Mouse (Mus musculus): ENCODE results near the gene Gm7694. TPM values are rescaled to one million over a fixed set of nuclear protein-coding genes. Genes with fewer than 3 reads are reported as not detected.

The Gm7694 gene
- polyA plus RNA-seq (2016; fragmentation: Nextera tagmentation; extraction: Ambion mirVana): 2.5 and 3.5 TPM in 2 replicates

- Histone ChIP-seq H3K4me3 (no peak within 1 kb of the TSS), H3K36me3 (replicated peaks) (no peaks in the 10 kb centered on the region), H3K9me3 (no peaks in the 10 kb centered on the region), H3K27ac (replicated peaks) (no peak within 1 kb of the TSS), H3K4me1 (peaks cover 9% of the 10 kb centered on the region), H3K27me3 (replicated peaks; ENCODE audit: low read depth, poor library complexity, severe bottlenecking) (no peaks in the 10 kb centered on the region)
- no peak for DNase-seq (ENCODE audit: low spot score)
- WGBS: 94% methylated on average over 4 of the region's 4 CpGs
Measured at GRCm38 (mm10) chr1:170306232-170306631, at the start of gene Gm7694. Gm7694 (minus strand) TSS chr1:170306332.

DNA sequence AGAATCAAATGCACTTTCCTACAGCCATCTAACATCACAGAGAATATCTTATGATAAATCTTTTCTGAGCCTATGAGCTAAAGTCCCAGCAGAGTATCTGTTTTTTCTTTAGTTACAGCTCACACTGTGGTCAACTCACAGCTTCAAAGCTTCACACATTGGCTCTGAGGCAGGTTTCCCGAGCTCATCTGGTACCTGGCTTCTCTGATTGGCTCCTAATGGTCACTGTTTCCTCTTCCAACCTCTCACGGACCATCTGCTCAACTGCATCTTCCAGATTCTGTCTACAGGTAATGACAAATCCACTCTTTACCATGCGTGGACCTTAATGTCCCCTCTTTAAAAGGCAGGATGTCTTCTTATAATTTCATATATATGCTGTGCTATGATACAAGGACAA is 47.2 kb upstream of the Gm7694 start:
- Histone ChIP-seq H3K27me3 (replicated peaks; ENCODE audit: low read depth, poor library complexity, severe bottlenecking) (no peaks in the 10 kb centered on the region), H3K9me3 (no peaks in the 10 kb centered on the region), H3K36me3 (replicated peaks) (no peaks in the 10 kb centered on the region), H3K4me3 (no peak overlapping the region), H3K27ac (replicated peaks) (no peak overlapping the region), H3K4me1 (no peaks in the 10 kb centered on the region)
- no peak for DNase-seq (ENCODE audit: low spot score)
- WGBS: 77% methylated on average over 3 of the region's 3 CpGs

- Histone ChIP-seq H3K27ac (replicated peaks) (no peak overlapping the region), H3K4me3 (no peak overlapping the region), H3K9me3 (no peaks in the 10 kb centered on the region), H3K27me3 (replicated peaks; ENCODE audit: low read depth, poor library complexity, severe bottlenecking) (no peaks in the 10 kb centered on the region), H3K36me3 (replicated peaks) (no peaks in the 10 kb centered on the region), H3K4me1 (no peaks in the 10 kb centered on the region)
- DNase-seq (ENCODE audit: low spot score): no peak
Measured at GRCm38 (mm10) chr1:170351080-170351479, 44.9 kb upstream of the Gm7694 start.

DNA sequence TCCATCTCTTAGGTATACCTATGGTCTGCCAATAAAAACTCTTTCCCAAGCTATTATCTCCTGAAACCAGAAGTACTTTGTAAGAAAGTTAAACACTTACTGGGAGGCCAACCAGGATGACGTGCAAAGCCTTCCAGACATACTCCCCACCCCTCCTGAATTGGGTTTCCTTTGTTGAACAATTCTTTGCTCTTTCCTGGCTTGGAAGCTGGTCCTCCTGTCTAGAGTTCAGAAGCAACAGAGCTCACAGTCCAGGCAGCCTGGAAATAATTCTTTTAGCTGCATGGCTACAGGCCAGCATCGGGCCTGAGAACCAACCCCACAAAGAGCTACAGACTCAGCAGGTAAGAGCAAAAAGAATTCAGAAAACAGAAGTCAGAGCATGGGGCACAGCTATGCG is 40.1 kb upstream of the Gm7694 start:
- H3K27me3 ChIP-seq (replicated peaks; ENCODE audit: low read depth, poor library complexity, severe bottlenecking): no peaks in the 10 kb centered on the region
- H3K36me3 ChIP-seq (replicated peaks): no peaks in the 10 kb centered on the region
- no peak for DNase-seq (ENCODE audit: low spot score)
- 82% methylated on average over 3 of the region's 3 CpGs for WGBS
- H3K4me3 ChIP-seq: no peak overlapping the region
- no peak overlapping the region for H3K27ac ChIP-seq (replicated peaks)
- no peaks in the 10 kb centered on the region for H3K4me1 ChIP-seq
- no peaks in the 10 kb centered on the region for H3K9me3 ChIP-seq

GRCm38 (mm10) chr1:170343906-170344305 is 37.8 kb upstream of the Gm7694 start:
- Histone ChIP-seq H3K27me3 (replicated peaks; ENCODE audit: low read depth, poor library complexity, severe bottlenecking) (no peaks in the 10 kb centered on the region), H3K4me3 (no peak overlapping the region), H3K36me3 (replicated peaks) (no peaks in the 10 kb centered on the region), H3K27ac (replicated peaks) (no peak overlapping the region), H3K4me1 (no peaks in the 10 kb centered on the region), H3K9me3 (no peaks in the 10 kb centered on the region)
- no peak for DNase-seq (ENCODE audit: low spot score)
- 98% methylated on average over 4 of the region's 4 CpGs for WGBS

GRCm38 (mm10) chr1:170343081-170343480 is 36.9 kb upstream of the Gm7694 start:
- 68% methylated on average over 8 of the region's 8 CpGs for WGBS
- H3K4me3 ChIP-seq: no peak overlapping the region
- H3K27ac ChIP-seq (replicated peaks): no peak overlapping the region
- H3K27me3 ChIP-seq (replicated peaks; ENCODE audit: low read depth, poor library complexity, severe bottlenecking): no peaks in the 10 kb centered on the region
- H3K4me1 ChIP-seq: no peaks in the 10 kb centered on the region
- no peak for DNase-seq (ENCODE audit: low spot score)
- H3K36me3 ChIP-seq (replicated peaks): no peaks in the 10 kb centered on the region
- no peaks in the 10 kb centered on the region for H3K9me3 ChIP-seq

- H3K4me3 ChIP-seq: no peak overlapping the region
- H3K4me1 ChIP-seq: no peaks in the 10 kb centered on the region
- no peaks in the 10 kb centered on the region for H3K27me3 ChIP-seq (replicated peaks; ENCODE audit: low read depth, poor library complexity, severe bottlenecking)
- H3K27ac ChIP-seq (replicated peaks): no peak overlapping the region
- no peak for DNase-seq (ENCODE audit: low spot score)
- WGBS: 90% methylated on average over 3 of the region's 3 CpGs
- H3K36me3 ChIP-seq (replicated peaks): no peaks in the 10 kb centered on the region
- no peaks in the 10 kb centered on the region for H3K9me3 ChIP-seq
Measured at GRCm38 (mm10) chr1:170339943-170340342, 33.8 kb upstream of the Gm7694 start.

DNA sequence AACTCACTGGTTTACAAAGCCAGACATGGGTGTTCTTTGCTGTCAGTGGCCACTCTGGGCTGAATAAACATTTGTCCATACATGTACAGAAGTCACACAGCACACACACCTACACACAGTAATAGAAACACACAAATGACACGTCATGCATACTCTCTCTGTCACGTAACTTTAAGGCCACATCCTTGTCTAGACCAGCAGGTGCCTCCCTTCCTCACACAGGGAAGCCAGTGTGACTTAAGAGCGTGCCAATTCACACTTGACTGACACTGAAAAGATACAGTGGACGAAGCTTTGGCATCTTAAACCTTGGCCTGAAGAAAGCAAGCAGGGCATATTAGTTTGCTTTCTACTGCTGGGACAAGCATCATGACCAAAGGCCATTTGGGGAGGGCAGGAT is 26.6 kb upstream of the Gm7694 start:
- WGBS: 79% methylated on average over 4 of the region's 4 CpGs

GRCm38 (mm10) chr1:170331926-170332325 is 25.8 kb upstream of the Gm7694 start:
- H3K27ac ChIP-seq (replicated peaks): no peak overlapping the region
- H3K4me1 ChIP-seq: peaks cover 14% of the 10 kb centered on the region
- DNase-seq (ENCODE audit: low spot score): no peak
- no peaks in the 10 kb centered on the region for H3K9me3 ChIP-seq
- H3K27me3 ChIP-seq (replicated peaks; ENCODE audit: low read depth, poor library complexity, severe bottlenecking): no peaks in the 10 kb centered on the region
- 66% methylated on average over 6 of the region's 6 CpGs for whole genome bisulfite sequencing
- no peaks in the 10 kb centered on the region for H3K36me3 ChIP-seq (replicated peaks)
- no peak overlapping the region for H3K4me3 ChIP-seq

More for the DNA sequence above, 26.6 kb upstream of the Gm7694 start:
- Histone ChIP-seq H3K4me1 (peaks cover 14% of the 10 kb centered on the region), H3K36me3 (replicated peaks) (no peaks in the 10 kb centered on the region), H3K27me3 (replicated peaks; ENCODE audit: low read depth, poor library complexity, severe bottlenecking) (no peaks in the 10 kb centered on the region), H3K27ac (replicated peaks) (no peak overlapping the region), H3K4me3 (no peak overlapping the region), H3K9me3 (no peaks in the 10 kb centered on the region)
- DNase-seq (ENCODE audit: low spot score): no peak

DNA sequence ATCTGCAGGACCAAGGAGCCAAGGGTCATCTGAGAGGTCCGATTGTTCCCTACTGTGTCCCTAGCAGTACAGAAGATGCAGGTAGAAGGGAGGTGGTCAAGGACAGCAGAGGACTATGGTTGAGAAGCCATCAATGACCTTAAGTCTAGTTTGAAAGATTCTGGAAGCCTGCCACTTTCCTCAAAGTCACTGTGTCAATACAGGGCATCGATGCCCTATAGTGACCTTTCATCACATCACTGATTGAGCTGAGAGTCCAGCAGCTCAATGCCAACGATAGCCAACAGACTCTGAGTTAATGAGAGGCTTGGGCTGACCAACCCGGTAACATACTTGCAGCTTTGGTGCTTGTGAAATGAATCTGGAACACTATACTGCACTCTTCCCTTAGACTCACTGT is 19.1 kb upstream of the Gm7694 start:
- no peaks in the 10 kb centered on the region for H3K9me3 ChIP-seq
- no peaks in the 10 kb centered on the region for H3K36me3 ChIP-seq (replicated peaks)
- H3K4me1 ChIP-seq: peaks cover 8% of the 10 kb centered on the region
- H3K27me3 ChIP-seq (replicated peaks; ENCODE audit: low read depth, poor library complexity, severe bottlenecking): no peaks in the 10 kb centered on the region
- H3K27ac ChIP-seq (replicated peaks): no peak overlapping the region
- H3K4me3 ChIP-seq: no peak overlapping the region
- WGBS: 89% methylated on average over 4 of the region's 4 CpGs
- DNase-seq (ENCODE audit: low spot score): no peak

- no peak overlapping the region for H3K4me3 ChIP-seq
- H3K36me3 ChIP-seq (replicated peaks): no peaks in the 10 kb centered on the region
- H3K27ac ChIP-seq (replicated peaks): no peak overlapping the region
- WGBS: 84% methylated on average over 1 of the region's 1 CpGs
- H3K9me3 ChIP-seq: no peaks in the 10 kb centered on the region
- peaks cover 8% of the 10 kb centered on the region for H3K4me1 ChIP-seq
- no peaks in the 10 kb centered on the region for H3K27me3 ChIP-seq (replicated peaks; ENCODE audit: low read depth, poor library complexity, severe bottlenecking)
- no peak for DNase-seq (ENCODE audit: low spot score)
Measured at GRCm38 (mm10) chr1:170324312-170324711, 18.2 kb upstream of the Gm7694 start.

- H3K4me3 ChIP-seq: no peak overlapping the region
- no peaks in the 10 kb centered on the region for H3K36me3 ChIP-seq (replicated peaks)
- no peaks in the 10 kb centered on the region for H3K27me3 ChIP-seq (replicated peaks; ENCODE audit: low read depth, poor library complexity, severe bottlenecking)
- DNase-seq (ENCODE audit: low spot score): no peak
- H3K4me1 ChIP-seq: peaks cover 2% of the 10 kb centered on the region; the same call in 1 of the 2 replicates
- 93% methylated on average over 10 of the region's 10 CpGs for whole genome bisulfite sequencing
- H3K27ac ChIP-seq (replicated peaks): no peak overlapping the region
- no peaks in the 10 kb centered on the region for H3K9me3 ChIP-seq
Measured at GRCm38 (mm10) chr1:170323001-170323400, 16.9 kb upstream of the Gm7694 start.

GRCm38 (mm10) chr1:170322046-170322445 is 15.9 kb upstream of the Gm7694 start:
- 95% methylated on average over 2 of the region's 2 CpGs for WGBS
- no peaks in the 10 kb centered on the region for H3K4me1 ChIP-seq
- H3K9me3 ChIP-seq: no peaks in the 10 kb centered on the region
- no peaks in the 10 kb centered on the region for H3K27me3 ChIP-seq (replicated peaks; ENCODE audit: low read depth, poor library complexity, severe bottlenecking)
- no peak overlapping the region for H3K27ac ChIP-seq (replicated peaks)
- H3K36me3 ChIP-seq (replicated peaks): no peaks in the 10 kb centered on the region
- no peak overlapping the region for H3K4me3 ChIP-seq
- DNase-seq (ENCODE audit: low spot score): no peak

DNA sequence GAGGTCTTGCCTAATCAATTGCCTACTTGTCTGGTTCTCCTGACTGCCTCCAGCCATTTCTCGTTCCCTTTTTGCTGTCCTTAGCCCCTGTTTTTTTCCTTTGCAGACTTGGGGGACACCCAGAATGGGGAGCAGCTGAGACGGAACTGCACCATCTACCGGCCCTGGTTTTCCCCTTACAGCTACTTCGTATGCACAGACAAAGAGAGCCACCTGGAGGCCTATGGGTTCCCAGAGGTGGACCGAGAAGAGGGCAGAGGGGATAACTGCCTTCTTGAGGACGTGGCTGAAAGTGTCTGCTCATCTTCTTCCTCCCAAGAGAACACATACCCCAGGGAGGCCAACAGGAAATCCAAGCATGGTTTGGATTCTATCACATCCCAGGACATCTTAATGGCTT is 5.3 kb upstream of the Gm7694 start:
- no peak for DNase-seq (ENCODE audit: low spot score)
- peaks cover 19% of the 10 kb centered on the region for H3K4me1 ChIP-seq
- WGBS: 74% methylated on average over 6 of the region's 6 CpGs

More for the DNA sequence above, 5.3 kb upstream of the Gm7694 start:
- H3K27ac ChIP-seq (replicated peaks): no peak overlapping the region
- no peaks in the 10 kb centered on the region for H3K36me3 ChIP-seq (replicated peaks)
- no peaks in the 10 kb centered on the region for H3K9me3 ChIP-seq
- no peak overlapping the region for H3K4me3 ChIP-seq
- no peaks in the 10 kb centered on the region for H3K27me3 ChIP-seq (replicated peaks; ENCODE audit: low read depth, poor library complexity, severe bottlenecking)

All from embryonic facial prominence, embryonic 10.5 days (tissue).